Comparison of ENCODE assay signal across 8 mouse cellular contexts in the genomic region with DNA sequence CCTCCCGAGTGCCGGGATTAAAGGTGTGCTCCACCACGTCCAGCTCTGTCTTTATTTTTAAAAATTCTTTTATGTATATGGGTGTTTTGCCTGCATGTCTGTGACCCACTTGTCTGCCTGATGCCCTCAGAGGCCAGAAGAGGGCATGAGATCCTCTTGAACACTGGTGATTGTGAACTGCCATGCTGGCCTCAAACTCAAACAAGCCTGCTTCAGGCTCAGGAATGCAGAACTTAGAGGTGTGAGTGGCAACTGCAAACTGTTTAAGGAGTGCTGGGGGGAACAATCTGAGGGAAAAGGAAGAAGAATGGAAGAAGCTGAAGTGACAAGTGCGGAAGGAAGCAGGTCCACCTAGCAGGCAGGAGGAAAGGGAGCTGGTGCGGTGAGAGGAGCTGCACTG. TPM values are rescaled to one million over a fixed set of nuclear protein-coding genes. Genes with fewer than 3 reads are reported as not detected.
DNase-seq lines count a peak whose midpoint lies in the region; ATAC-seq and TF ChIP-seq lines count a peak whose summit lies in the region.

No protein-coding gene starts in this region.

- H3K4me3 ChIP-seq in MEL (ENCODE audit: control insufficient read depth in 1 of 2, insufficient read depth in 1 of 2, low read depth in 2 of 2, low read length in 2 of 2): no peak overlapping the region
- H3K4me3 ChIP-seq in kidney, adult 2 months (ENCODE audit: insufficient read depth, low read depth, low read length): no peak overlapping the region
- H3K4me3 ChIP-seq in forebrain, embryonic 15.5 days: no peak overlapping the region

- H3K27me3 ChIP-seq in MEL (ENCODE audit: control insufficient read depth in 1 of 2, insufficient read depth in 2 of 2, low read length in 2 of 2): no peaks in the 10 kb centered on the region
- no peaks in the 10 kb centered on the region for H3K27me3 ChIP-seq in kidney, adult 2 months (replicated peaks; ENCODE audit: control insufficient read depth, insufficient read depth, low read length)
- no peaks in the 10 kb centered on the region for H3K27me3 ChIP-seq in forebrain, embryonic 15.5 days

- TF ChIP-seq CTCF in MEL (IDR thresholded peaks at IDR 0.05 in 2 of 3, conservative IDR thresholded peaks at IDR 0.05 in 1 of 3; ENCODE audit: control insufficient read depth in 1 of 3, insufficient read depth in 1 of 3, low read depth in 2 of 3, low read length in 3 of 3, poor library complexity in 1 of 3, severe bottlenecking in 1 of 3): peak in 2 of 3 experiments; percentile 49 to 58; a peak in 4 of 6 replicates
- peak; percentile 70 for TF ChIP-seq CTCF in kidney, adult 2 months (conservative IDR thresholded peaks at IDR 0.05; ENCODE audit: insufficient read depth, insufficient read length, low read depth, low read length)

- peaks cover 11% of the 10 kb centered on the region for H3K79me2 ChIP-seq in MEL (ENCODE audit: control insufficient read depth, insufficient read depth, low read length, poor library complexity)

- H3K36me3 ChIP-seq in MEL (ENCODE audit: control insufficient read depth in 1 of 2, insufficient read depth in 2 of 2, low read length in 2 of 2): peaks cover 0 to 19% of the 10 kb centered on the region in 2 experiments; a peak in 2 of 4 replicates
- H3K36me3 ChIP-seq in kidney, adult 2 months (ENCODE audit: control insufficient read depth, insufficient read depth, low read length): no peaks in the 10 kb centered on the region
- H3K36me3 ChIP-seq in forebrain, embryonic 15.5 days: no peaks in the 10 kb centered on the region

- ATAC-seq in forebrain, embryonic 15.5 days (replicated peaks): no peak

- no peak for TF ChIP-seq POLR2A in MEL (IDR thresholded peaks at IDR 0.05; ENCODE audit: control insufficient read depth in 1 of 2, insufficient read depth in 1 of 2, low read depth in 1 of 2, low read length in 2 of 2, poor library complexity in 1 of 2)
- no peak for TF ChIP-seq POLR2A in kidney, adult 2 months (IDR thresholded peaks at IDR 0.05; ENCODE audit: low read depth, low read length)

- peak; percentile 49 for DNase-seq in adrenal gland, postnatal 14 days
- DNase-seq in adrenal gland, postnatal 25 days: no peak
- peak; percentile 62 for DNase-seq in MEL (ENCODE audit: low read depth, low spot score)
- DNase-seq in kidney, adult 2 months: peak; percentile 74
- peak; percentile 66 to 72 for DNase-seq in lung, postnatal 4 days
- DNase-seq in right cerebral cortex, adult 18-20 months: no peak
- DNase-seq in testis, postnatal 10 days (ENCODE audit: low spot score): no peak

- H3K9me3 ChIP-seq in MEL (replicated peaks; ENCODE audit: insufficient read depth, low read length): no peaks in the 10 kb centered on the region
- no peaks in the 10 kb centered on the region for H3K9me3 ChIP-seq in forebrain, embryonic 15.5 days

- WGBS in kidney, adult 2 months: 78% methylated on average over 5 of the region's 5 CpGs
- WGBS in forebrain, embryonic 15.5 days: 87% methylated on average over 5 of the region's 5 CpGs

- peaks cover 4 to 16% of the 10 kb centered on the region in 2 experiments for H3K4me1 ChIP-seq in MEL (ENCODE audit: control insufficient read depth in 1 of 2, insufficient read depth in 2 of 2, low read length in 2 of 2)
- H3K4me1 ChIP-seq in kidney, adult 2 months (ENCODE audit: control insufficient read depth, insufficient read depth, low read length): peaks cover 7% of the 10 kb centered on the region; the same call in 1 of the 2 replicates
- H3K4me1 ChIP-seq in forebrain, embryonic 15.5 days: peaks cover 13% of the 10 kb centered on the region

- H3K9ac ChIP-seq in MEL (ENCODE audit: control insufficient read depth, low read depth, low read length, poor library complexity, severe bottlenecking): no peak overlapping the region
- H3K9ac ChIP-seq in forebrain, embryonic 15.5 days (replicated peaks): no peak overlapping the region

- TF ChIP-seq EP300 in MEL (IDR thresholded peaks at IDR 0.05; ENCODE audit: low read depth in 1 of 2, low read length in 2 of 2): no peak

- no peak overlapping the region for H3K4me2 ChIP-seq in forebrain, embryonic 15.5 days (replicated peaks)

- H3K27ac ChIP-seq in MEL (ENCODE audit: control insufficient read depth, low read depth, low read length): no peak overlapping the region
- peak overlapping the region; percentile 92 for H3K27ac ChIP-seq in kidney, adult 2 months (ENCODE audit: insufficient read depth, low read depth, low read length)
- H3K27ac ChIP-seq in forebrain, embryonic 15.5 days (replicated peaks): no peak overlapping the region

- peak; percentile 47 for TF ChIP-seq RAD21 in MEL (IDR thresholded peaks at IDR 0.05; ENCODE audit: low read depth, low read length)

TF ChIP-seq in MEL, 35 proteins besides CTCF, POLR2A, EP300 and RAD21:
- 0 out of 2 replicates have a peak, but pooled peaks have one; percentile 15 for TF ChIP-seq ZC3H11A (IDR thresholded peaks at IDR 0.05; ENCODE audit: low read depth, low read length)
- TF ChIP-seq NELFE (IDR thresholded peaks at IDR 0.05; ENCODE audit: low read depth, low read length): no peak
- no peak for TF ChIP-seq E2F4 (IDR thresholded peaks at IDR 0.05; ENCODE audit: borderline replicate concordance, low read depth, low read length)
- TF ChIP-seq KAT2A (conservative IDR thresholded peaks at IDR 0.05; ENCODE audit: low read depth, low read length): no peak
- no peak for TF ChIP-seq CHD2 (IDR thresholded peaks at IDR 0.05; ENCODE audit: low read length)
- TF ChIP-seq MAFK (IDR thresholded peaks at IDR 0.05; ENCODE audit: borderline replicate concordance, low read depth, low read length): no peak
- TF ChIP-seq MAZ (IDR thresholded peaks at IDR 0.05; ENCODE audit: low read depth, low read length): no peak
- no peak for TF ChIP-seq ELF1 (IDR thresholded peaks at IDR 0.05; ENCODE audit: low read depth, low read length)
- 0 out of 2 replicates have a peak, but pooled peaks have one; percentile 31 for TF ChIP-seq TBP (IDR thresholded peaks at IDR 0.05; ENCODE audit: low read depth, low read length)
- no peak for TF ChIP-seq SIN3A (IDR thresholded peaks at IDR 0.05; ENCODE audit: low read length)
- peak; percentile 57 for TF ChIP-seq SMC3 (IDR thresholded peaks at IDR 0.05; ENCODE audit: low read depth, low read length)
- no peak for TF ChIP-seq POLR2AphosphoS5 (IDR thresholded peaks at IDR 0.05; ENCODE audit: borderline replicate concordance, low read depth, low read length)
- TF ChIP-seq HCFC1 (IDR thresholded peaks at IDR 0.05; ENCODE audit: low read depth, low read length): no peak
- TF ChIP-seq USF1 (IDR thresholded peaks at IDR 0.05; ENCODE audit: low read depth, low read length): no peak
TF ChIP-seq in MEL: peak in this region for 3.

RNA-seq across cellular contexts. Expression of gene Kmt5a, which starts 1.5 kb away (rescaled TPM):
- total RNA-seq in adrenal gland, postnatal 14 days (2021): 146 and 162 TPM in 2 replicates
- 216 and 296 TPM in 2 replicates for total RNA-seq in adrenal gland, postnatal 25 days (2021)
- total RNA-seq in MEL (2012; rRNA removed): 104 and 110 TPM in 2 replicates
- polyA plus RNA-seq in MEL (2012; ENCODE audit: insufficient read depth in 1 of 2, insufficient read length in 2 of 2, low read depth in 1 of 2, low replicate concordance in 2 of 2, missing spikeins in 1 of 2): 100 to 1,000 TPM in 1 of 2 experiments, 10 to 100 TPM in 1; 88.6 to 243 TPM
- polyA plus RNA-seq in kidney, adult 2 months (2012; rRNA removed): 75.9 and 81.1 TPM in 2 replicates
- 36.3 and 56.7 TPM in 2 replicates for polyA plus RNA-seq in forebrain, embryonic 15.5 days (2015; fragmentation: Nextera tagmentation; extraction: Ambion mirVana)

RNA-seq across cellular contexts. Expression of gene Sbno1, which starts 12.4 kb away (rescaled TPM):
- 90.7 and 103 TPM in 2 replicates for total RNA-seq in adrenal gland, postnatal 14 days (2021)
- total RNA-seq in adrenal gland, postnatal 25 days (2021): 91.4 and 104 TPM in 2 replicates
- total RNA-seq in MEL (2012; rRNA removed): 38.8 and 39.3 TPM in 2 replicates
- 100 to 1,000 TPM in 1 of 2 experiments, 10 to 100 TPM in 1; 32.4 to 500 TPM for polyA plus RNA-seq in MEL (2012; ENCODE audit: insufficient read depth in 1 of 2, insufficient read length in 2 of 2, low read depth in 1 of 2, low replicate concordance in 2 of 2, missing spikeins in 1 of 2)
- 16.7 and 20.8 TPM in 2 replicates for polyA plus RNA-seq in kidney, adult 2 months (2012; rRNA removed)
- 101 and 111 TPM in 2 replicates for polyA plus RNA-seq in forebrain, embryonic 15.5 days (2015; fragmentation: Nextera tagmentation; extraction: Ambion mirVana)

RNA-seq across cellular contexts. Expression of gene Rilpl2, which starts 39.9 kb away (rescaled TPM):
- total RNA-seq in adrenal gland, postnatal 14 days (2021): 21.2 and 23.9 TPM in 2 replicates
- 27.0 TPM in 2 replicates for total RNA-seq in adrenal gland, postnatal 25 days (2021)
- 12.1 and 13.4 TPM in 2 replicates for total RNA-seq in MEL (2012; rRNA removed)
- 10 to 100 TPM in 1 of 2 experiments, not detected in 1; 14.3 TPM for polyA plus RNA-seq in MEL (2012; ENCODE audit: insufficient read depth in 1 of 2, insufficient read length in 2 of 2, low read depth in 1 of 2, low replicate concordance in 2 of 2, missing spikeins in 1 of 2)
- 44.3 and 46.3 TPM in 2 replicates for polyA plus RNA-seq in kidney, adult 2 months (2012; rRNA removed)
- 26.3 and 27.8 TPM in 2 replicates for polyA plus RNA-seq in forebrain, embryonic 15.5 days (2015; fragmentation: Nextera tagmentation; extraction: Ambion mirVana)

RNA-seq across cellular contexts. Expression of gene Snrnp35, which starts 44.7 kb away (rescaled TPM):
- 13.4 and 18.4 TPM in 2 replicates for total RNA-seq in adrenal gland, postnatal 14 days (2021)
- 20.7 TPM in 2 replicates for total RNA-seq in adrenal gland, postnatal 25 days (2021)
- total RNA-seq in MEL (2012; rRNA removed): 11.7 and 12.2 TPM in 2 replicates
- polyA plus RNA-seq in MEL (2012; ENCODE audit: insufficient read depth in 1 of 2, insufficient read length in 2 of 2, low read depth in 1 of 2, low replicate concordance in 2 of 2, missing spikeins in 1 of 2): 10 to 100 TPM in 1 of 2 experiments, not detected in 1; 18.3 TPM
- 4.3 and 5.9 TPM in 2 replicates for polyA plus RNA-seq in kidney, adult 2 months (2012; rRNA removed)
- 24.9 and 26.0 TPM in 2 replicates for polyA plus RNA-seq in forebrain, embryonic 15.5 days (2015; fragmentation: Nextera tagmentation; extraction: Ambion mirVana)

Comparison
In these comparisons a context has a peak if more than half of its experiments do, and no peak if none do; other contexts are left out.
1. DNase-seq: peak in adrenal gland, postnatal 14 days (single experiment), MEL (single experiment), kidney, adult 2 months (single experiment) and lung, postnatal 4 days (2 of 2); none in adrenal gland, postnatal 25 days (single experiment), right cerebral cortex, adult 18-20 months (single experiment) and testis, postnatal 10 days (single experiment).